Mouse (Mus musculus): ENCODE measurements at regions not wholly inside any gene's neighbourhood (a gene's known extent, or its start where the extent isn't known, plus 50 kb on each side); places are given as distances from the start of the nearest gene placed in this dataset.
A peak's percentile ranks its signal among the peaks of the same experiment; 100 is the strongest.

GRCm38 (mm10) chr13:102624461-102624860 is 68.9 kb upstream of the Cd180 start:
- no peak overlapping the region for H3K4me3 ChIP-seq
- no peaks in the 10 kb centered on the region for H3K9me3 ChIP-seq
- H3K4me2 ChIP-seq = no peak overlapping the region
- peaks cover 34% of the 10 kb centered on the region for H3K4me1 ChIP-seq
- ATAC-seq (ENCODE audit: insufficient number of reproducible peaks, insufficient read depth, low FRiP score, low TSS enrichment, low read depth) = no peak
- H3K27ac ChIP-seq = no peak overlapping the region
- no peak overlapping the region for H3K9ac ChIP-seq
- H3K27me3 ChIP-seq = no peaks in the 10 kb centered on the region
- 80% methylated on average over 2 of the region's 2 CpGs for WGBS
- no peaks in the 10 kb centered on the region for H3K36me3 ChIP-seq

GRCm38 (mm10) chr13:102625171-102625835 is 68.1 kb upstream of the Cd180 start:
- H3K4me2 ChIP-seq = peak overlapping the region; percentile 34
- H3K27ac ChIP-seq = peak overlapping the region; percentile 87
- no peaks in the 10 kb centered on the region for H3K27me3 ChIP-seq
- no peaks in the 10 kb centered on the region for H3K36me3 ChIP-seq
- no peaks in the 10 kb centered on the region for H3K9me3 ChIP-seq
- no peak overlapping the region for H3K4me3 ChIP-seq
- WGBS = 30% methylated on average over 8 of the region's 8 CpGs
- no peak overlapping the region for H3K9ac ChIP-seq
- H3K4me1 ChIP-seq = peaks cover 34% of the 10 kb centered on the region
- ATAC-seq (ENCODE audit: insufficient number of reproducible peaks, insufficient read depth, low FRiP score, low TSS enrichment, low read depth) = peak; percentile 88

- Histone ChIP-seq H3K4me3 (no peak overlapping the region), H3K27me3 (no peaks in the 10 kb centered on the region), H3K36me3 (no peaks in the 10 kb centered on the region), H3K9me3 (no peaks in the 10 kb centered on the region), H3K4me1 (peaks cover 34% of the 10 kb centered on the region), H3K4me2 (0 out of 2 replicates have a peak overlapping the region, but pooled peaks have one; percentile 3), H3K27ac (peak overlapping the region; percentile 87), H3K9ac (no peak overlapping the region)
- no peak for ATAC-seq (ENCODE audit: insufficient number of reproducible peaks, insufficient read depth, low FRiP score, low TSS enrichment, low read depth)
- 28% methylated on average over 5 of the region's 5 CpGs for WGBS
Measured at GRCm38 (mm10) chr13:102625836-102626340, 67.5 kb upstream of the Cd180 start.

GRCm38 (mm10) chr13:102627786-102628185 is 65.6 kb upstream of the Cd180 start:
- Histone ChIP-seq H3K4me2 (no peak overlapping the region), H3K36me3 (no peaks in the 10 kb centered on the region), H3K27me3 (no peaks in the 10 kb centered on the region), H3K27ac (no peak overlapping the region), H3K4me1 (peaks cover 31% of the 10 kb centered on the region), H3K9me3 (no peaks in the 10 kb centered on the region), H3K9ac (no peak overlapping the region), H3K4me3 (no peak overlapping the region)
- WGBS = 49% methylated on average over 4 of the region's 4 CpGs
- no peak for ATAC-seq (ENCODE audit: insufficient number of reproducible peaks, insufficient read depth, low FRiP score, low TSS enrichment, low read depth)

GRCm38 (mm10) chr13:102629176-102629575 is 64.2 kb upstream of the Cd180 start:
- Histone ChIP-seq H3K27me3 (no peaks in the 10 kb centered on the region), H3K27ac (no peak overlapping the region), H3K4me2 (no peak overlapping the region), H3K9me3 (no peaks in the 10 kb centered on the region), H3K4me1 (peaks cover 31% of the 10 kb centered on the region), H3K36me3 (no peaks in the 10 kb centered on the region), H3K4me3 (no peak overlapping the region), H3K9ac (no peak overlapping the region)
- WGBS = 63% methylated on average over 7 of the region's 7 CpGs
- ATAC-seq (ENCODE audit: insufficient number of reproducible peaks, insufficient read depth, low FRiP score, low TSS enrichment, low read depth) = no peak

GRCm38 (mm10) chr13:102634236-102634957 is 59.0 kb upstream of the Cd180 start:
- H3K27me3 ChIP-seq = no peaks in the 10 kb centered on the region
- WGBS = 88% methylated on average over 10 of the region's 10 CpGs
- H3K4me1 ChIP-seq = no peaks in the 10 kb centered on the region; the same call in 1 of the 2 replicates
- H3K4me2 ChIP-seq = no peak overlapping the region
- H3K9me3 ChIP-seq = no peaks in the 10 kb centered on the region
- no peak overlapping the region for H3K27ac ChIP-seq
- H3K9ac ChIP-seq = no peak overlapping the region
- no peak for ATAC-seq (ENCODE audit: insufficient number of reproducible peaks, insufficient read depth, low FRiP score, low TSS enrichment, low read depth)
- no peak overlapping the region for H3K4me3 ChIP-seq
- H3K36me3 ChIP-seq = no peaks in the 10 kb centered on the region

GRCm38 (mm10) chr13:102636032-102636431 is 57.3 kb upstream of the Cd180 start:
- no peak for ATAC-seq (ENCODE audit: insufficient number of reproducible peaks, insufficient read depth, low FRiP score, low TSS enrichment, low read depth)
- 84% methylated on average over 8 of the region's 8 CpGs for WGBS

GRCm38 (mm10) chr13:102637059-102637458 is 56.3 kb upstream of the Cd180 start:
- Histone ChIP-seq H3K4me2 (no peak overlapping the region), H3K27ac (no peak overlapping the region), H3K4me1 (no peaks in the 10 kb centered on the region; the same call in 1 of the 2 replicates), H3K9me3 (no peaks in the 10 kb centered on the region), H3K4me3 (no peak overlapping the region), H3K36me3 (no peaks in the 10 kb centered on the region), H3K9ac (no peak overlapping the region), H3K27me3 (no peaks in the 10 kb centered on the region)
- no peak for ATAC-seq (ENCODE audit: insufficient number of reproducible peaks, insufficient read depth, low FRiP score, low TSS enrichment, low read depth)
- WGBS = 23% methylated on average over 5 of the region's 5 CpGs

More at GRCm38 (mm10) chr13:102636032-102636431, 57.3 kb upstream of the Cd180 start:
- Histone ChIP-seq H3K27ac (no peak overlapping the region), H3K27me3 (no peaks in the 10 kb centered on the region), H3K4me1 (no peaks in the 10 kb centered on the region; the same call in 1 of the 2 replicates), H3K9me3 (no peaks in the 10 kb centered on the region), H3K36me3 (no peaks in the 10 kb centered on the region), H3K9ac (no peak overlapping the region), H3K4me2 (no peak overlapping the region), H3K4me3 (no peak overlapping the region)

- no peak overlapping the region for H3K4me3 ChIP-seq
- no peak overlapping the region for H3K27ac ChIP-seq
- no peak overlapping the region for H3K4me2 ChIP-seq
- WGBS = 92% methylated on average over 9 of the region's 9 CpGs
- no peak overlapping the region for H3K9ac ChIP-seq
- no peaks in the 10 kb centered on the region for H3K27me3 ChIP-seq
- peaks cover 8% of the 10 kb centered on the region for H3K4me1 ChIP-seq
- ATAC-seq (ENCODE audit: insufficient number of reproducible peaks, insufficient read depth, low FRiP score, low TSS enrichment, low read depth) = no peak
- no peaks in the 10 kb centered on the region for H3K9me3 ChIP-seq
- no peaks in the 10 kb centered on the region for H3K36me3 ChIP-seq
Measured at GRCm38 (mm10) chr13:102639651-102640050, 53.7 kb upstream of the Cd180 start.

GRCm38 (mm10) chr13:102640171-102640570 is 53.2 kb upstream of the Cd180 start:
- Histone ChIP-seq H3K4me1 (peaks cover 11% of the 10 kb centered on the region), H3K9ac (no peak overlapping the region), H3K27ac (no peak overlapping the region), H3K4me2 (no peak overlapping the region), H3K36me3 (no peaks in the 10 kb centered on the region), H3K4me3 (no peak overlapping the region), H3K27me3 (no peaks in the 10 kb centered on the region), H3K9me3 (no peaks in the 10 kb centered on the region)
- no peak for ATAC-seq (ENCODE audit: insufficient number of reproducible peaks, insufficient read depth, low FRiP score, low TSS enrichment, low read depth)
- WGBS = 23% methylated on average over 3 of the region's 3 CpGs
